Mouse (Mus musculus): ENCODE measurements around the gene Neurl1a. TPM values are rescaled to one million over a fixed set of nuclear protein-coding genes. Genes with fewer than 3 reads are reported as not detected.
A peak's percentile ranks its signal among the peaks of the same experiment; 100 is the strongest.

The Neurl1a gene
- polyA plus RNA-seq, 1 experiment from 2014 or later, result 5.5 TPM

GRCm38 (mm10) chr19:47166758-47167157, 11.9 kb upstream of the Neurl1a start:
- H3K9me3 ChIP-seq (ENCODE audit: low read length), result no peaks in the 10 kb centered on the region
- no peak for ATAC-seq (ENCODE audit: low FRiP score, low TSS enrichment)
- no peak overlapping the region for H3K9ac ChIP-seq (replicated peaks; ENCODE audit: low read length)
- H3K27ac ChIP-seq (ENCODE audit: low read length), result peak overlapping the region; percentile 46; the same call in 1 of the 2 replicates
- no peaks in the 10 kb centered on the region for H3K36me3 ChIP-seq (ENCODE audit: insufficient read depth, low read length)
- no peak overlapping the region for H3K4me2 ChIP-seq (replicated peaks; ENCODE audit: low read depth, low read length)
- WGBS, result 43% methylated on average over 3 of the region's 3 CpGs
- H3K4me3 ChIP-seq (ENCODE audit: low read length), result no peak overlapping the region
- peaks cover 13% of the 10 kb centered on the region for H3K4me1 ChIP-seq (ENCODE audit: insufficient read depth, low read length)
- H3K27me3 ChIP-seq (ENCODE audit: insufficient read depth, low read length), result no peaks in the 10 kb centered on the region

DNA sequence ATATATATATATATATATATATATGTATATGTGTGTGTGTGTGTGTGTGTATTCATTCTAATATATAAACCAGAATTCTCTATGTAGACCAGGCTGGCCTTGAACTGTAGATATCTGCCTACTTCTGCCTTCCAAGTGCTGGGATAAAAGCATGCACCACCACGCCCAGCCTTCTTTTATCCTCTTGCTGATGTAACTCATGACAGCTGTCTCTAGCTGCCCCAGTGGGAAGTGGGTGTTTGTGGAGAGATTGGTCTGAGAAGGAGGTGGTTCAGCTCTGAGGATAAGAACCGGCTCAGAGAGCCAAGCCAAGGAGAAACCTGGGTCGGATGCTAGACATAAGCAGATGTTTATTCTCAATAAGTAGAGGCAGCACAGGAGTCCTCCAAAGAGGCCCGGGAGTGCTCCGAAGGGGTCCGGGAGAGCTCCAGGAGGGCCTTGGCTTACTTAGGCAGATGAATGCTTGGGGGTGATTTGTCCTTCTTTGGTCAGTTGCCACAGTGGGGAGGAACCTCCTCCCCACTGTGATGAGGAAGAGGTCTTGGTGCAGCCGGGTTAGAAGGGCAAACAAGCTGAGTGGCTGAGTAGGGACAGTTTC, 10.9 kb upstream of the Neurl1a start:
- Histone ChIP-seq H3K4me3 (ENCODE audit: low read length) (peak overlapping the region; percentile 18; the same call in 1 of the 2 replicates), H3K36me3 (ENCODE audit: insufficient read depth, low read length) (no peaks in the 10 kb centered on the region), H3K4me2 (replicated peaks; ENCODE audit: low read depth, low read length) (peak overlapping the region; percentile 45), H3K27me3 (ENCODE audit: insufficient read depth, low read length) (no peaks in the 10 kb centered on the region), H3K27ac (ENCODE audit: low read length) (no peak overlapping the region), H3K4me1 (ENCODE audit: insufficient read depth, low read length) (peaks cover 13% of the 10 kb centered on the region), H3K9ac (replicated peaks; ENCODE audit: low read length) (no peak overlapping the region), H3K9me3 (ENCODE audit: low read length) (no peaks in the 10 kb centered on the region)
- 63% methylated on average over 7 of the region's 7 CpGs for WGBS
- no peak for ATAC-seq (ENCODE audit: low FRiP score, low TSS enrichment)

DNA sequence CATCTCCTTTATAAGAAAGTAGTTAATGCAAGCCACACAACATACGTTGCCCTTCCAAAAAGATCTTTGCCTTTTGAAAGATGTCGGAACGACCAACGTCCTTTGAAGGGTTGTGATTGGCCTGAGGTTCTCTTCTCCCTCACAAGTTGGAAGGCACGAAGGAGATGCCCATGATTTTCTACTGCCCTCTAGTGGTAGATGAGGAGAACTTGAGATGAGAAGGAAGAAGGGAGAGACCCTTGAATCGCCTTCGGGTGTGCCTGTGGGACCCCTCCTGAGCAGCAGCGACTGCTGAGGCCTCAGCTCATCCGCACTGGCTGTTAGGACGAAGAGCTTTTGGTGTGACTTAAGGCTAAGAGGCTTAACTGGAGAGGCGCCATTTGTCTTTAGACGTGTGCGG, 10.4 kb upstream of the Neurl1a start:
- Histone ChIP-seq H3K9ac (replicated peaks; ENCODE audit: low read length) (0 out of 2 replicates have a peak overlapping the region, but pooled peaks have one; percentile 24), H3K27me3 (ENCODE audit: insufficient read depth, low read length) (no peaks in the 10 kb centered on the region), H3K36me3 (ENCODE audit: insufficient read depth, low read length) (no peaks in the 10 kb centered on the region), H3K4me3 (ENCODE audit: low read length) (peak overlapping the region; percentile 18; the same call in 1 of the 2 replicates), H3K9me3 (ENCODE audit: low read length) (no peaks in the 10 kb centered on the region), H3K4me2 (replicated peaks; ENCODE audit: low read depth, low read length) (peak overlapping the region; percentile 45), H3K27ac (ENCODE audit: low read length) (no peak overlapping the region), H3K4me1 (ENCODE audit: insufficient read depth, low read length) (peaks cover 13% of the 10 kb centered on the region)
- WGBS, result 9% methylated on average over 13 of the region's 13 CpGs
- ATAC-seq (ENCODE audit: low FRiP score, low TSS enrichment), result 0 out of 2 replicates have a peak, but pooled peaks have one; percentile 49

DNA sequence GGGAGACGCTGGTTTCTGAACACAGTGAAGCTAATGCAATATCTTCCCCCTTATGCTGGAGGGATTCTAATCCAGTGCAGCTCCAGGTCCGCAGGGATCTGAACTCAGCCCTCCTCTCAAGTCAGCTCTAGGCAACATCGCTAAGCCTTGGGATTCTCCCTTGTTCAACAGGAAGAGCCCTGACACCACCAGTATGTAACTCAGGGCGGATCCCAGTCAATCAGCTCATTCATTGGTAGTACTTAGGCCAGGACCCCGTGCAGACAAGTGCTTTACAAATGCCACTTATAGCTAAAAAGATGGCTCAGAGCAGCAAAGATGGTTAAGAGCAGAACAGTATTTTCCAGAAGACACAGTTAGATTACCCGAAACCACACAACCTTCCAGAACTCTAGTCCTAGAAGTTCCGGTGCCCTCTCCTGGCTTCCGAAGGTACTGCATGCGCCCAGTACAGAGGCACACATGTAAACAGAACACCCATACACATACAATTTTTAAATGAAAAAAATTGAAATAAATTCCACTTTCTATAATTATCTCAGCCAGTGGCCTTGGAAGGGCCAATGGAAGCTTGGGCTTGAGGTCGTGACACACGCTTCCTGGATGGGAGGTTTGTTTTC, 9.7 kb upstream of the Neurl1a start:
- peak overlapping the region; percentile 66 for H3K27ac ChIP-seq (ENCODE audit: low read length)
- peak; percentile 74 for ATAC-seq (ENCODE audit: low FRiP score, low TSS enrichment)
- peak overlapping the region; percentile 45 for H3K4me2 ChIP-seq (replicated peaks; ENCODE audit: low read depth, low read length)
- H3K4me3 ChIP-seq (ENCODE audit: low read length), result peak overlapping the region; percentile 18; the same call in 1 of the 2 replicates
- H3K36me3 ChIP-seq (ENCODE audit: insufficient read depth, low read length), result no peaks in the 10 kb centered on the region
- 24% methylated on average over 11 of the region's 11 CpGs for WGBS
- H3K4me1 ChIP-seq (ENCODE audit: insufficient read depth, low read length), result peaks cover 13% of the 10 kb centered on the region
- no peaks in the 10 kb centered on the region for H3K9me3 ChIP-seq (ENCODE audit: low read length)
- H3K27me3 ChIP-seq (ENCODE audit: insufficient read depth, low read length), result no peaks in the 10 kb centered on the region
- 0 out of 2 replicates have a peak overlapping the region, but pooled peaks have one; percentile 13 for H3K9ac ChIP-seq (replicated peaks; ENCODE audit: low read length)

DNA sequence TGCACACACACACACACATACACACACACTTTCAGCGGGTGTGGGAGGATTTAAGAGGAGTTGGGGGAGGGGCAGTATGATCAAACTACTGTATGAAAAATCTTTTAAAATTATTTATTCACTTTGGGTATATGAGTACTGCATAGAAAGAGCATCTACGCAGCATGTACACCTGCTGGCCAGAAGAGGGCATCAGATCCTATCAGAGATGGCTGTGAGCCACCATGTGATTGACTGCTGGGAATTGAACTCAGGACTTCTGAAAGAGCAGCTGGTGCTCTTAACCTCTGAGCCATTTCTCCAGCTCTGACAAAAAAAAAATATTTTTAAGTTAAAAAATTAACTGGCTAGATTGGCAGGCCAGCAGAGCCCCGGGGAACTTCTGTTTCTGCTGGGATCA, 4.1 kb upstream of the Neurl1a start:
- WGBS, result 62% methylated on average over 3 of the region's 3 CpGs

GRCm38 (mm10) chr19:47175472-47175871, 3.1 kb upstream of the Neurl1a start:
- no peak for ATAC-seq (ENCODE audit: low FRiP score, low TSS enrichment)
- Histone ChIP-seq H3K4me3 (ENCODE audit: low read length) (no peak overlapping the region), H3K27me3 (ENCODE audit: insufficient read depth, low read length) (peaks cover 17% of the 10 kb centered on the region), H3K9ac (replicated peaks; ENCODE audit: low read length) (no peak overlapping the region), H3K27ac (ENCODE audit: low read length) (no peak overlapping the region), H3K36me3 (ENCODE audit: insufficient read depth, low read length) (no peaks in the 10 kb centered on the region), H3K9me3 (ENCODE audit: low read length) (no peaks in the 10 kb centered on the region), H3K4me1 (ENCODE audit: insufficient read depth, low read length) (peaks cover 11% of the 10 kb centered on the region; the same call in 1 of the 2 replicates), H3K4me2 (replicated peaks; ENCODE audit: low read depth, low read length) (no peak overlapping the region)
- WGBS, result 66% methylated on average over 2 of the region's 2 CpGs

More for the DNA sequence above, 4.1 kb upstream of the Neurl1a start:
- H3K9me3 ChIP-seq (ENCODE audit: low read length), result no peaks in the 10 kb centered on the region
- no peaks in the 10 kb centered on the region for H3K36me3 ChIP-seq (ENCODE audit: insufficient read depth, low read length)
- H3K4me3 ChIP-seq (ENCODE audit: low read length), result no peak overlapping the region
- no peak for ATAC-seq (ENCODE audit: low FRiP score, low TSS enrichment)
- peaks cover 8% of the 10 kb centered on the region for H3K27me3 ChIP-seq (ENCODE audit: insufficient read depth, low read length)
- no peak overlapping the region for H3K27ac ChIP-seq (ENCODE audit: low read length)
- H3K4me2 ChIP-seq (replicated peaks; ENCODE audit: low read depth, low read length), result no peak overlapping the region
- H3K4me1 ChIP-seq (ENCODE audit: insufficient read depth, low read length), result peaks cover 4% of the 10 kb centered on the region; the same call in 1 of the 2 replicates
- no peak overlapping the region for H3K9ac ChIP-seq (replicated peaks; ENCODE audit: low read length)

- H3K27ac ChIP-seq (ENCODE audit: low read length), result no peak overlapping the region
- no peaks in the 10 kb centered on the region for H3K36me3 ChIP-seq (ENCODE audit: insufficient read depth, low read length)
- H3K27me3 ChIP-seq (ENCODE audit: insufficient read depth, low read length), result peaks cover 23% of the 10 kb centered on the region
- peaks cover 11% of the 10 kb centered on the region; the same call in 1 of the 2 replicates for H3K4me1 ChIP-seq (ENCODE audit: insufficient read depth, low read length)
- no peak overlapping the region for H3K9ac ChIP-seq (replicated peaks; ENCODE audit: low read length)
- no peak overlapping the region for H3K4me2 ChIP-seq (replicated peaks; ENCODE audit: low read depth, low read length)
- H3K9me3 ChIP-seq (ENCODE audit: low read length), result peaks cover 1% of the 10 kb centered on the region; the same call in 1 of the 2 replicates
- H3K4me3 ChIP-seq (ENCODE audit: low read length), result no peak overlapping the region
- ATAC-seq (ENCODE audit: low FRiP score, low TSS enrichment), result no peak
- 91% methylated on average over 2 of the region's 2 CpGs for whole genome bisulfite sequencing
Observed at GRCm38 (mm10) chr19:47176916-47177505, 1.6 kb upstream of the Neurl1a start.

- H3K9ac ChIP-seq (replicated peaks; ENCODE audit: low read length), result no peak overlapping the region
- WGBS, result 15% methylated on average over 10 of the region's 10 CpGs
- no peak overlapping the region for H3K27ac ChIP-seq (ENCODE audit: low read length)
- no peaks in the 10 kb centered on the region for H3K36me3 ChIP-seq (ENCODE audit: insufficient read depth, low read length)
- peak overlapping the region; percentile 70 for H3K4me3 ChIP-seq (ENCODE audit: low read length)
- peaks cover 11% of the 10 kb centered on the region; the same call in 1 of the 2 replicates for H3K4me1 ChIP-seq (ENCODE audit: insufficient read depth, low read length)
- H3K4me2 ChIP-seq (replicated peaks; ENCODE audit: low read depth, low read length), result peak overlapping the region; percentile 100
- peaks cover 4% of the 10 kb centered on the region; the same call in 1 of the 2 replicates for H3K9me3 ChIP-seq (ENCODE audit: low read length)
- peaks cover 23% of the 10 kb centered on the region for H3K27me3 ChIP-seq (ENCODE audit: insufficient read depth, low read length)
- ATAC-seq (ENCODE audit: low FRiP score, low TSS enrichment), result peak; percentile 53; the same call in 1 of the 2 replicates
Observed at GRCm38 (mm10) chr19:47178001-47178400, 619 bp upstream of the Neurl1a start.

DNA sequence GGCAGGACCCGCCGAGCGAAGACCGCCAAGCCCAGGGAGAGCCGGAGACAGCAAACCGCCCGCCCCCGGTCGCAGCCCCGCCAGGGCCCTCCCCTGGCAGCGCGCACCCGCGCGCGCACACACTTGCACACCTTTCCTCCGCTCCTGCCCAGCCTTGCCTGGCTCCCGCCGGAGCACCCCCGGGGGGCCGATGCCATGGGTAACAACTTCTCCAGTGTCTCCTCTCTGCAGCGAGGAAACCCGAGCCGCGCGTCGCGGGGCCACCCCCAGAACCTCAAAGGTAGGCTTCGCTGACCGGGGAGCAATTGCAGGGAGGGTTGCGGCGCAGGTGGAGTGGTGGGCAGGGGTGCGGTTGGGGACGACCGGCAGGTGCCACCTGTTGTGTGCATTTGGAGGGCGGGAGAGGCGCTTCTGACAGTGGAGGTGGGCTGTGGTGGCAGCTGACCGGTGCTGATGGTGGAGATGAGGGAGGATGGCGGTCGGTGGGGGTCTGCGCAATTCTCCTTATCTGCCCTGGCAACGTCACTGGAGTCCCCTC, 721 bp downstream of the Neurl1a start:
- Histone ChIP-seq H3K4me3 (ENCODE audit: low read length) (peak overlapping the region; percentile 70), H3K9me3 (ENCODE audit: low read length) (peaks cover 4% of the 10 kb centered on the region; the same call in 1 of the 2 replicates), H3K27me3 (ENCODE audit: insufficient read depth, low read length) (peaks cover 23% of the 10 kb centered on the region), H3K27ac (ENCODE audit: low read length) (no peak overlapping the region), H3K4me1 (ENCODE audit: insufficient read depth, low read length) (peaks cover 11% of the 10 kb centered on the region; the same call in 1 of the 2 replicates), H3K36me3 (ENCODE audit: insufficient read depth, low read length) (no peaks in the 10 kb centered on the region), H3K9ac (replicated peaks; ENCODE audit: low read length) (peak overlapping the region; percentile 72), H3K4me2 (replicated peaks; ENCODE audit: low read depth, low read length) (peak overlapping the region; percentile 100)
- WGBS, result under 1% methylated on average over 41 of the region's 42 CpGs
- peak; percentile 36 for ATAC-seq (ENCODE audit: low FRiP score, low TSS enrichment)

All from kidney, embryonic 16.5 days (tissue).